Mouse (Mus musculus): ENCODE measurements around the gene Slc7a11.

Slc7a11 gene

DNA sequence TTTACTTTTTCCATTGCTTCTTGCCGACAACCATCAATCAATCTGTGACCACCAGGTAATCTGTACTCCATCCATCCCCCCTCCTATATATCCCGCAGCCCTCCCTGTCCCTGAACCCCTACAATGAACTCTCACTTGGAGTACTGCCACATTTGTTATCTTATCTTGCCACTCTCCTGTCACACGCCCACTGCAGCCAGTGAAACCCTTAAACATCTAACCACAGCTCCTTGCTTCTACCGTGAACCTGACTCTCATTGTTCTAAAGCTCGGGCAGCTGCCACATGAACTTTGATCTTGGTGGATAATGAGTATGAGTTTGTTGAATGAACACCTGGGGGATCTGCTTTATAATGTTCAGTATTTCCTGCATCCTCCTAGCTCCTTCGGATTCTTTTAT is 140.8 kb downstream of the Slc7a11 start:
- no peak for DNase-seq

DNA sequence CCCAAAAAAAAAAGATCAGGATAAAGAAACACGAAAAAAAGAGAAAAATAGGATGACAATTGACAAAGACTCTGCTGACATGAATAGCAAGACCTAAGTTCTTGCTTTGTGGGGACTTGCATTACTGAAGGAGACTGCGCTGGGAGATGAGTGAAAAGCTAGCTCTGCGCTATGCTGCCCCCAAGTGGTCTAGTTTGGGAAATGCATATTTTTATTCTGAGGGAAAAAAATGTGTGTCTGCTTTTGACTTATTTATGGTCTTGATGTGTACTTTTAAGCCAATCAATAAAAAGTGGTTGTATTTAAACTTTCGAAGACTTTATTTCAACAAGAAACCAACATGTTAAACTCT is 142.5 kb downstream of the Slc7a11 start:
- DNase-seq, result peak in 1 of 2 experiments; percentile 21

DNA sequence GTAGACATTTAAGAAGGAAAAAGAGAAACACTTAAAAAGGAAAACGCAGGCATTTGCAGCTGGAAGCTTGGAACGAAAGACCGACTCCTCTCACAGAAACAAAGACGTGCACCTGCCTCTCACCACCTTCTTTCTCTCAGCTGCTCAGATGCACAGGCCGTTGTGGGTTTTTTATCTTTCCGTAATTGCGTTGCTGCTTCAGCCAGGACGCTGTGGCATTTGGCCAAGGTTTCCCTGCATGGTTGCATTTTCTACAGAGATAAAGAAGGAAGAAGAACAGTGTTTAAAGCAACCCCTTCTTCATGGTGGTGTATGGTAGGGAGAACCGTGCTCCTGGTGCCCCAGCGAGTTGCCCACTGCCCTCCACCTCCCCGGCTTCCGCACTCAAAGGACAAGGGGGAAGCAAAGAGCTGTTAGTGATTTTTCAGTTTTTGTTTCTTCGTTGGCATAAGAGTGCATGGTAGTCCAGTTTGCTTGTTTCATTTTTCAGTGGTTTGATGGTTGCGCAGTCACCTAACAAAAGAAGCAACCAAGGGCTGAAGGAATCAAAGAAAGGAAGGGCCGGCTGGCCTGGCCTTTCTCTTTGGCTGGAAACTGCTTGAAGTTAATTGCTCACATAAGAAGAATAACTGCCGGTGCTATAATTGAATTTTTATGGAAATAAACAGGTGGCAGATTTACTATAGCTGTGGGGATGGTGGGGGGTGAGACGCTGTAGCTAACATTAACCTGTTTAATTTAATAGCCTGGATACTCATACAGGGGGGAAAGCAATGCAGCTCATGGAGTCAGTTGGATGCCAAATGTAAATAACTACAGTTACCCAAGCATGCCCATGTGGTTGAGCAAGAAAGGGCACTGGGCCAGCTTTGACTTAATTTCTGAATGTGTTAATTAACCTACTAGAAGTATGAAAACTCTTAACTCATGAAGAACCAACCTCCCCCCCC is 143.1 kb downstream of the Slc7a11 start:
- no peak for DNase-seq

- DNase-seq, result no peak
Measured at GRCm38 (mm10) chr3:50298366-50298991, 144.9 kb downstream of the Slc7a11 start.

- DNase-seq, result no peak
Measured at GRCm38 (mm10) chr3:50296956-50297355, 146.5 kb downstream of the Slc7a11 start.

DNA sequence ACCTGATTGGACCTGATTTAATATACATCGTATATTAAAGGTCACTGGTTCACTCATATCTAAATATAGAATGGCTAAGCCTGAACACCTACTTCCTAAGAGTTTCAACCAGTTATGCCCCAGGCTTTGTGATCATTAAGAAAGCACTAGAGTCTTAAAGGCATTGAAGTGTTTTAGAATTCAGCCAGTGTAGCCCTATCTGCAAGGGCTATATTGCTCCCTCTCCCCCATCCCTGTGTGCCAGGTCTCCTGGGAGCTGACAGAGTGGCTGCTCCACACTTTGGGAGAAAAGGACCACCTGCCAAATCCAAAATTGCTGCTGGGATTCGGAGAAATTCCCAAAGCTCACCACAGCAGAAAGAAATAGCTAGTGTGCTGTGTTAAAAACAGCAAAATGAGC is 168.4 kb downstream of the Slc7a11 start:
- DNase-seq, result no peak

DNA sequence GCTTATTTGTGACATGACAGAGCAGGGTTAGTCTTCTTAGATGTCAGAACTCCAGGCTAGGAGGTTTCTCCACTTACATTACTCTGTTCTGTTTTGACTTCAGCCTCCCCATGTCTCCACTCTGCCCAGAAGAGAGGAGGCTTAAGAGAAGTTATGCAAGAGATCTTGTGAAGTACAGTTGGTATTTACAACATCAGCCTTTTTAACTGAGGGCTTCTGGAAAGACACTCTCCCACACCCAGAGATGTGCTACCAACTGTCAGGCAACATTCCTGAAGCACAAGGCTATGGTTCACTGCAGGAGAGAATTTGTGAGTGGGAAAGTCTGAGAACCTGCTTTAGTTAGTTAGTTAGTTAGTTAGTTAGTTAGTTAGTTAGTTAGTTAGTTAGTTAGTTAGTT is 171.2 kb downstream of the Slc7a11 start:
- no peak for DNase-seq

DNA sequence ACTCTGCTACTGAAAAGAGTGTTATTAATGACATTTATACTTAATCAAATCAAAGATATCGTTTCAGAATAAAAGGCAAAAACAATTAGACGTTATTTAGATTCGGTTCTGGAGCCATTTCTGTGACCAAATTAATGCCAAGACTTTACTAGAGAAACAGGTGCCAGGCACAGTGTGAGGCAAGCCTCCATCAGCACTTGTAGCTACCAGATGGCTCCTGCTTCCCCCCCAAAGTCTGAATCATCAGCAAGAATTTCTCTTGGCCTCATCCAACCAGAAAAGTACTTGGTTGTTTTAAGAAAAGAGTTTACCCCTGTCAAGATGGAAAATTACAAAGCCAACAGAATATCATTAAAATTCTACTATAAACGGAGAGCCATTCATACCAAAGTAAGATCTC is 173.7 kb downstream of the Slc7a11 start:
- no peak for DNase-seq

- DNase-seq, result no peak
Measured at GRCm38 (mm10) chr3:50262547-50263087, 180.8 kb downstream of the Slc7a11 start.

DNA sequence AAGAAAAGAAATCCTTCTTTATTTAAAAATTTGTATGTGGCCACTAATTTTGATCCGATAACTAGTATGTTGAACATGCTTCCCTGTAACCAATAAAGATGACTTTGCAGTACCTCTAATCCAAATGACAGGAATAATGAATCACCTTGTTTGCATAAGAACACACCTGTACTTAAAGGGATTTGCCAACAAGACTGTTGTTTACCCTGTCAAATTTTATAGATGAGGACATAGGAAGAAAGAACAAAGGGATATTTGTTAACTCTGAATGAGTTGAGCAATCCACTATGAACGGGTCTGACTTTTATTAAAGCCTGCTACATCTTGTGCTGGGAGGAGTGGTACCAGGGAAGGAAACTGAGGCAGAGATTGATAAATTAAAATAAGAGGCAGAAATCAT is 181.3 kb downstream of the Slc7a11 start:
- DNase-seq, result no peak

DNA sequence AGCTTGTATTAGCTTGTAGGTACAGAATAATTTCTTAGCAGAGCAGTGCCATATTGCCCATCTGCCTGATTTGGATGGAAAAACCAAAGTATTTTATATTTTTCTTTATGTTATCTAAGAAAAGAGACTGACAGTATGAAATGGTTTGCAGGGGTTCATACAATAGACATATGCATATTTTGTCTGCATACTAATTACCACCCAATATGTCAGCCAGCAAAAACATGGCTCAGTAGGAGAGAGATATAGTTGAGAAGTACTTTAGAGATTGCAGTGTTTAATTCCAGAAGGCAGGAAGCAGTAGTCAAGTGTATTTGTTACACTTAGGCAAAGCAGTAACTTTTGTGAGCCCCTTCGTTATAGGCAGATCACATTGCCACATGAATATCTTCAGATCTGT is 182.7 kb downstream of the Slc7a11 start:
- DNase-seq, result no peak

DNA sequence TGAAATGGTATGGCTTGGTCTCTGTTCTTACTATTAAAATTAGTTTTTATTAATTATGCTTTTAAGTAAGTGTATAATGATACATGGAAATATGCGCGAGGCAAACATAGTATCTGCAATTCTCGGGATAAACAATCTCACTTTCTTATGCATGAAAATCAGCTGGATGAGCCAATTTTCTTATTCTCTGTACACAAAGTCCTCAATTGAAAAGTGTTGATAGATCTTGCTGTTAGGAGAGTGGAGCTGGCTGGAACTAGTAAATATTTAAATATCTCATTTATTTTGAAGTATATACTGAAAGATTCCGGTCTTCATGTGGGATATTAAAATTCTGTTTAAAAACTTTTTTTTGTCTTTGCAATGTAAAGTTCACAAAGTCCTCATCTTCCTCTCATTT is 184.6 kb downstream of the Slc7a11 start:
- DNase-seq, result no peak

- DNase-seq, result no peak
Measured at GRCm38 (mm10) chr3:50249598-50250300, 193.7 kb downstream of the Slc7a11 start.

DNA sequence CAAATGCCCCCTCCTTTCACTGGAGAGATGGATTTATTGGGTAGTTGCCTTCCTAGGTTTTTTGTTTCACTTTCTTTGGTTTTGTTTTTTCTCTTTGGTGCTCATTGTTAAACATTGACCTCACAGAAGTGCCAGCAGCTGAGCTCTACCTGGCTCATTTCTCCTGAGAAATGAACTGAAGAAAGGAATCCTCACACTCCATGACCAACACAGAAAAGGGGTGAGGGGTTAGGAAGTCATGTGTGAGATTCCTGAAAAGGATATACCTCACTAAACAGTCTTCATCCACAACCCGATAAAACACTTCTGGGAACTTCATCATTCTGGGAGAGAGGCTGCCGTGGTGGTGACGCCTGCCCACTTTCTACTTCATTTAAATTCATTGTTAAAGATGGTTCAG is 207.4 kb downstream of the Slc7a11 start:
- DNase-seq, result no peak

DNA sequence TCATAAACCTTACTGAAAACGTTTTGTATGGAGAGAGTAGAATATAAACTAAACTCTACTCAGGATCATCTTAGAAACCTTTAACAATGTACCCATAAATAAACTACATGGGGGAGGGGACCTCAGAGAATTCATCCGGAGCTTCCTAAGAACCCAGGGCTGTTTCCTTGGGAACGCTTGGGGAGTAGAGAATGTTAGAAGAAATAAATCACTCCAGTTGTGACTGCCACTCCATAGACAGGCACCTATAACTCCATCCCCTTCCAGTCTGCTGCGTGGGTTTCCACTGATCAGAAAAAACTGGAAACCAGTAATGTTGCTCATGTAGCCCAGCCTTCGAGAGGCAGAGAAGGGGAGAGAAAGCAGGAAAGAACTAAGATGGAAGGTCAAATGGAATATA is 210.3 kb downstream of the Slc7a11 start:
- no peak for DNase-seq

DNA sequence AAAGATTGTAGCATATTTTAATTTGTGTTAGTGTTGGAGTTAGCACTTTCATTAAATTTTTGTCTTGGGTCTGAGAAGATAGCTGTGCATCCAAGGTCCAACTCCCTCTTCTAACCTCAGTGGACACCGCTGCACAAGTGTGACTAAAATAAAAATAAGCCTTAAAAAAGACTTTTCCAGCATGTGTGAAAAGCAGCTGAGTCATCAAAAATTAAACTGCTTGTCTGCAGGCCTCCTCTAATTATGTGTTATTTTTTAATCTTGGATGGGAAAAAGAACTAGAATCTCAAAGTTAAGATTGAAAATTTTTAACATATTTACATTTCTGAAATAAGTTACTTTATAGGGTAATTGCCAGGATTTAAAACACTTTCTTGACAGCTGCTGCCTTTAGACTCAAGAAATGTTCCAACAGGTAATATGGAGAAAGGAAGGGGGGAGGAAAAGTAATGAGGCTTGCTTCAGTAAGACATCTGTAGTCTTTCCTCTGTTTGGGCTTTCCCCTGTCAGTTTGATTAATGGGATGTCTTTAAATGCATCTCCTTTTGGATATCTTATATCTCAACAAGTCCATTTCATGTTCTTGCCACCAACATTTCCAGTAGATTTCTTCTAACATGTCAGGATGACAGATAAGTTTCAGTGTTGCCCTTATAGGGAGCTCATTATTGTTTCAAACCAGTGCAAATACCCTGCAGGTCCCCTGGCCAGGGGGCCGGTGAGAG is 218.9 kb downstream of the Slc7a11 start:
- no peak for DNase-seq

GRCm38 (mm10) chr3:50220454-50220853 is 223.0 kb downstream of the Slc7a11 start:
- no peak for DNase-seq

- DNase-seq, result no peak
Measured at GRCm38 (mm10) chr3:50186369-50186768, 257.0 kb downstream of the Slc7a11 start.

GRCm38 (mm10) chr3:50185879-50186278 is 257.5 kb downstream of the Slc7a11 start:
- no peak for DNase-seq

DNA sequence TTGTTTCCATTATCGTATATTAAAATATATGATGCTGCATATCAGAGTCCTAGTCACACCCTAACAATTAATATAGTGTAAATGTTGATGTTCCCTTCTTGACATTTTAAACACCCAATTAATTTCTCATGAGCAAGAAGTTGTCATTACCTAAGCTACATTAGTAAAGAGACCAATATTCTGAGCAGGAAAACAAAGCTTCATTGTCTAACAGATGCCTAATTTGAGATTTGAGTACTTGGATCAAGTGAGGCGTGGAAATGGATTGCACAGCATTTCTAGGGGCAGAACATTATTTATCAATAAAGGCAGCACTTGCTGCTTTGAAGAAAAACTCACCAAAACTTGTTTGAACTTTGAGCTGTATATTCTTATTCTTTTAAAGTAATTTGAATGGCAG is 282.7 kb downstream of the Slc7a11 start:
- DNase-seq, result no peak

GRCm38 (mm10) chr3:50144144-50144543 is 299.3 kb downstream of the Slc7a11 start:
- no peak for DNase-seq

DNA sequence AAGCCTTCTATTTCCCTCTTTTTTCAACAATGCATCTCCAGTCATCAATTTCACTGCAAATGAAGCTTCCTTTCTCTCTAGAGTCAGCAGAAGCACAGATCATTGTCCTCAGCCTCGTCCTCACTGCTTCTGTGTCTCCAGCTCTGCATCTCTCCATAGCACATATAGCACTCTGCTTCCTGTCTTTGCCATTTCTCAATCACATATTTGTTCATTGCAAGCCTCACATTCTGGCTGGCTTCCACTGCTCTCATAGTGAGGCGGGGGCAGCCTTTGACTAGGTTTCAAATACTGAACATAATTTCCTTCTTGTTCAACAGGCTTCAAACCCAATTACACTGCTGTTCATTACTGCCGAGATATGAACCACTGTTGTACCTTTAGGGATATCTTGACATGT is 305.1 kb downstream of the Slc7a11 start:
- DNase-seq, result no peak

GRCm38 (mm10) chr3:50132204-50132603 is 311.2 kb downstream of the Slc7a11 start:
- DNase-seq, result no peak

Data from spleen, adult 18-20 months (tissue).